Mouse (Mus musculus): ENCODE data around the gene Cnn1. TPM values are rescaled to one million over a fixed set of nuclear protein-coding genes. Genes with fewer than 3 reads are reported as not detected.

Cnn1 gene
- 358 and 427 TPM in 2 replicates for polyA plus RNA-seq (2012; rRNA removed)

GRCm38 (mm10) chr9:22098993-22099696 lies at the start of gene Cnn1:
Gene Cnn1, plus strand, starts transcription at chr9:22099216.

GRCm38 (mm10) chr9:22051958-22052254 lies 47.1 kb upstream of the Cnn1 start, which contains the start of gene Elavl3:
Gene Elavl3, minus strand, starts transcription at chr9:22052023.

GRCm38 (mm10) chr9:22070791-22071573 lies 28.0 kb upstream of the Cnn1 start, which contains the start of the genes Gm49318 and Zfp653:
Gene Gm49318, minus strand, starts transcription at chr9:22071259.
Gene Zfp653, minus strand, starts transcription at chr9:22071376.

GRCm38 (mm10) chr9:22085022-22085834 lies 13.8 kb upstream of the Cnn1 start, which contains the start of gene Ecsit:
Gene Ecsit, minus strand, starts transcription at chr9:22085438.

GRCm38 (mm10) chr9:22116740-22117426 lies 17.9 kb downstream of the Cnn1 start, which contains the start of gene Elof1:
Gene Elof1, minus strand, starts transcription at chr9:22117172.

GRCm38 (mm10) chr9:22135644-22136390 lies 36.8 kb downstream of the Cnn1 start, which contains the start of gene Acp5:
Gene Acp5, minus strand, starts transcription at chr9:22135711.

GRCm38 (mm10) chr9:22156497-22157245 lies 57.7 kb downstream of the Cnn1 start, which contains the start of gene Pigyl:
Gene Pigyl, plus strand, starts transcription at chr9:22156846.

Other genes with a start within 250 kb of the Cnn1 start
- 151 and 170 TPM in 2 replicates for gene Dock6, start 246.6 kb upstream of the Cnn1 start, polyA plus RNA-seq (2012; rRNA removed)
- 49.3 and 63.0 TPM in 2 replicates for gene Rab3d, start 181.0 kb upstream of the Cnn1 start, polyA plus RNA-seq (2012; rRNA removed)
- gene Ccdc159, start 171.7 kb upstream of the Cnn1 start, polyA plus RNA-seq (2012; rRNA removed): 8.4 and 9.9 TPM in 2 replicates
- 179 and 191 TPM in 2 replicates for gene Tmem205, start 171.7 kb upstream of the Cnn1 start, polyA plus RNA-seq (2012; rRNA removed)
- gene Plppr2, start 162.2 kb upstream of the Cnn1 start, polyA plus RNA-seq (2012; rRNA removed): 48.0 and 52.6 TPM in 2 replicates
- gene Swsap1, start 143.5 kb upstream of the Cnn1 start, polyA plus RNA-seq (2012; rRNA removed): 7.1 and 11.2 TPM in 2 replicates
- 3.1 and 3.4 TPM in 2 replicates for gene Epor, start 135.7 kb upstream of the Cnn1 start, polyA plus RNA-seq (2012; rRNA removed)
- 40.1 and 43.7 TPM in 2 replicates for gene Rgl3, start 109.8 kb upstream of the Cnn1 start, polyA plus RNA-seq (2012; rRNA removed)
- 3.5 and 4.3 TPM in 2 replicates for gene Ccdc151, start 96.6 kb upstream of the Cnn1 start, polyA plus RNA-seq (2012; rRNA removed)
- gene Prkcsh, start 96.4 kb upstream of the Cnn1 start, polyA plus RNA-seq (2012; rRNA removed): 129 and 142 TPM in 2 replicates
- 0.69 and 1.1 TPM in 2 replicates for gene Elavl3, start 47.2 kb upstream of the Cnn1 start, polyA plus RNA-seq (2012; rRNA removed)
- not detected in 2 replicates for gene Gm49318, start 28.0 kb upstream of the Cnn1 start, polyA plus RNA-seq (2012; rRNA removed)
- 42.8 and 46.1 TPM in 2 replicates for gene Zfp653, start 27.8 kb upstream of the Cnn1 start, polyA plus RNA-seq (2012; rRNA removed)
- gene Ecsit, start 13.8 kb upstream of the Cnn1 start, polyA plus RNA-seq (2012; rRNA removed): 40.6 and 44.4 TPM in 2 replicates
- 254 and 278 TPM in 2 replicates for gene Elof1, start 18.0 kb downstream of the Cnn1 start, polyA plus RNA-seq (2012; rRNA removed)
- gene Acp5, start 36.5 kb downstream of the Cnn1 start, polyA plus RNA-seq (2012; rRNA removed): 54.9 TPM in 2 replicates
- gene Pigyl, start 57.6 kb downstream of the Cnn1 start, polyA plus RNA-seq (2012; rRNA removed): 74.7 and 102 TPM in 2 replicates
- 0.05 and 0.09 TPM in 2 replicates for gene Zfp872, start 88.9 kb downstream of the Cnn1 start, polyA plus RNA-seq (2012; rRNA removed)
- 20.5 and 21.0 TPM in 2 replicates for gene Zfp809, start 126.5 kb downstream of the Cnn1 start, polyA plus RNA-seq (2012; rRNA removed)
- 0.20 TPM in 2 replicates for gene Zfp599, start 160.7 kb downstream of the Cnn1 start, polyA plus RNA-seq (2012; rRNA removed)
- gene Zfp810, start 208.4 kb downstream of the Cnn1 start, polyA plus RNA-seq (2012; rRNA removed): 6.2 and 7.7 TPM in 2 replicates

All from ovary, adult 2 months (tissue).